Mouse (Mus musculus): ENCODE data around the gene Ttbk2.

DNA sequence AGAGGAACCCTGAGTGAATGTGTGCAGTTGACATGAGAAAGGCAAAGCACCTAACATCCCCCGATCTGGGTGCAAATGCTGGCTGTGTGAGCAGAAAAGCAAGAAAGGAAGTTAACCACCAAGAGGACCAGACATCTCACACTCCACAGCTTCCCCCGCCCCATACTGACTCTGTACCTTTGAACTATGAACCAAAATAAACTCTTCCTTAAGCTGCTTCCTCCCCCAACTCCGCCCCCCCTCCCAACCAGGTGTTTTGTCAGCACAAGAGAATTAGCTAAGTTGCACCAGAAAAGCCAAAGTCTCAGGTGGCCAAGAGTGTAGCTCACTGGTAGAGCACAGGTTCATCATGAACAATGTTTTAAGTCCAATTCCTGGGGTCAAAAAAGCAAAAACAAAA lies 2.7 kb upstream of the Ttbk2 start:
- TF ChIP-seq CTCF (IDR thresholded peaks at IDR 0.05; ENCODE audit: extremely low read depth, insufficient read length, insufficient replicate concordance, low read depth, low read length), result no peak
- TF ChIP-seq POLR2A (IDR thresholded peaks at IDR 0.05; ENCODE audit: low read depth, low read length), result no peak

All from small intestine, adult 2 months (tissue).